Mouse (Mus musculus) R1 (cell line): Measurements from ENCODE around the gene Gm9747.

ENCODE experiments used
- DNase-seq: peaks from one replicate; pipeline ENCODE4 v3.0.0-alpha.2; 2018; ENCODE audit warnings: low read depth, low spot score

Gene Gm9747

GRCm38 (mm10) chr1:82253789-82254445 lies 21.0 kb downstream of the Gm9747 start:
- DNase-seq, result peak; percentile 37

GRCm38 (mm10) chr1:82257457-82257856 lies 24.5 kb downstream of the Gm9747 start:
- DNase-seq, result no peak

GRCm38 (mm10) chr1:82258331-82258730 lies 25.4 kb downstream of the Gm9747 start:
- no peak for DNase-seq

GRCm38 (mm10) chr1:82260055-82260454 lies 27.1 kb downstream of the Gm9747 start:
- DNase-seq, result no peak

- no peak for DNase-seq
Measured at GRCm38 (mm10) chr1:82261053-82261618, 28.2 kb downstream of the Gm9747 start.

GRCm38 (mm10) chr1:82261638-82262037 lies 28.7 kb downstream of the Gm9747 start:
- no peak for DNase-seq

- no peak for DNase-seq
Measured at GRCm38 (mm10) chr1:82262331-82262730, 29.4 kb downstream of the Gm9747 start.

GRCm38 (mm10) chr1:82267547-82267946 lies 34.6 kb downstream of the Gm9747 start:
- DNase-seq, result no peak

- DNase-seq, result no peak
Measured at GRCm38 (mm10) chr1:82272231-82272630, 39.3 kb downstream of the Gm9747 start.

GRCm38 (mm10) chr1:82273529-82273928 lies 40.6 kb downstream of the Gm9747 start:
- no peak for DNase-seq

GRCm38 (mm10) chr1:82274361-82274760 lies 41.4 kb downstream of the Gm9747 start:
- no peak for DNase-seq

- DNase-seq, result no peak
Measured at GRCm38 (mm10) chr1:82279768-82280167, 46.9 kb downstream of the Gm9747 start.

- no peak for DNase-seq
Measured at GRCm38 (mm10) chr1:82281823-82282222, 48.9 kb downstream of the Gm9747 start.

GRCm38 (mm10) chr1:82282992-82283611 lies 50.2 kb downstream of the Gm9747 start:
- DNase-seq, result peak; percentile 85

- DNase-seq, result peak; percentile 12
Measured at GRCm38 (mm10) chr1:82283901-82284301, 51.0 kb downstream of the Gm9747 start.

GRCm38 (mm10) chr1:82284403-82284802 lies 51.5 kb downstream of the Gm9747 start:
- no peak for DNase-seq
